Mouse (Mus musculus) right cerebral cortex, postnatal 4 days (tissue): Measurements from ENCODE around the gene Creb5.

Experiments
- DNase-seq: peaks from one replicate; pipeline ENCODE4 v3.0.0-alpha.2; 2022

Creb5 gene

GRCm38 (mm10) chr6:53287038-53287561, at the start of gene Creb5:
TSS of gene Creb5 (plus strand) at chr6:53287270.
- DNase-seq, result peak; percentile 65

- DNase-seq, result no peak
Observed at GRCm38 (mm10) chr6:53259841-53260240, 27.2 kb upstream of the Creb5 start.

- DNase-seq, result no peak
Observed at GRCm38 (mm10) chr6:53262401-53262800, 24.7 kb upstream of the Creb5 start.

GRCm38 (mm10) chr6:53267036-53267435, 20.0 kb upstream of the Creb5 start:
- DNase-seq, result no peak

GRCm38 (mm10) chr6:53267732-53268505, 19.2 kb upstream of the Creb5 start:
- DNase-seq, result no peak

- DNase-seq, result no peak
Observed at GRCm38 (mm10) chr6:53271216-53271615, 15.9 kb upstream of the Creb5 start.

GRCm38 (mm10) chr6:53271636-53272035, 15.4 kb upstream of the Creb5 start:
- no peak for DNase-seq

GRCm38 (mm10) chr6:53286389-53287037, 557 bp upstream of the Creb5 start:
- DNase-seq, result no peak

GRCm38 (mm10) chr6:53287562-53288381, 702 bp downstream of the Creb5 start:
- peak; percentile 30 for DNase-seq

GRCm38 (mm10) chr6:53288584-53289558, 1.8 kb downstream of the Creb5 start:
- DNase-seq, result no peak

- DNase-seq, result no peak
Observed at GRCm38 (mm10) chr6:53289659-53290058, 2.6 kb downstream of the Creb5 start.

GRCm38 (mm10) chr6:53290215-53290990, 3.3 kb downstream of the Creb5 start:
- no peak for DNase-seq

- no peak for DNase-seq
Observed at GRCm38 (mm10) chr6:53292931-53293330, 5.9 kb downstream of the Creb5 start.

- no peak for DNase-seq
Observed at GRCm38 (mm10) chr6:53297851-53298250, 10.8 kb downstream of the Creb5 start.

GRCm38 (mm10) chr6:53304201-53304600, 17.1 kb downstream of the Creb5 start:
- DNase-seq, result no peak

GRCm38 (mm10) chr6:53306156-53306555, 19.1 kb downstream of the Creb5 start:
- DNase-seq, result no peak

- DNase-seq, result no peak
Observed at GRCm38 (mm10) chr6:53306710-53307109, 19.6 kb downstream of the Creb5 start.

GRCm38 (mm10) chr6:53308684-53309083, 21.6 kb downstream of the Creb5 start:
- DNase-seq, result no peak

- DNase-seq, result no peak
Observed at GRCm38 (mm10) chr6:53313604-53314003, 26.5 kb downstream of the Creb5 start.

GRCm38 (mm10) chr6:53314126-53314525, 27.1 kb downstream of the Creb5 start:
- no peak for DNase-seq
